Mouse (Mus musculus): Measurements from ENCODE around the gene Tmem131l.
A peak's percentile ranks its signal among the peaks of the same experiment; 100 is the strongest.

Tmem131l gene

DNA sequence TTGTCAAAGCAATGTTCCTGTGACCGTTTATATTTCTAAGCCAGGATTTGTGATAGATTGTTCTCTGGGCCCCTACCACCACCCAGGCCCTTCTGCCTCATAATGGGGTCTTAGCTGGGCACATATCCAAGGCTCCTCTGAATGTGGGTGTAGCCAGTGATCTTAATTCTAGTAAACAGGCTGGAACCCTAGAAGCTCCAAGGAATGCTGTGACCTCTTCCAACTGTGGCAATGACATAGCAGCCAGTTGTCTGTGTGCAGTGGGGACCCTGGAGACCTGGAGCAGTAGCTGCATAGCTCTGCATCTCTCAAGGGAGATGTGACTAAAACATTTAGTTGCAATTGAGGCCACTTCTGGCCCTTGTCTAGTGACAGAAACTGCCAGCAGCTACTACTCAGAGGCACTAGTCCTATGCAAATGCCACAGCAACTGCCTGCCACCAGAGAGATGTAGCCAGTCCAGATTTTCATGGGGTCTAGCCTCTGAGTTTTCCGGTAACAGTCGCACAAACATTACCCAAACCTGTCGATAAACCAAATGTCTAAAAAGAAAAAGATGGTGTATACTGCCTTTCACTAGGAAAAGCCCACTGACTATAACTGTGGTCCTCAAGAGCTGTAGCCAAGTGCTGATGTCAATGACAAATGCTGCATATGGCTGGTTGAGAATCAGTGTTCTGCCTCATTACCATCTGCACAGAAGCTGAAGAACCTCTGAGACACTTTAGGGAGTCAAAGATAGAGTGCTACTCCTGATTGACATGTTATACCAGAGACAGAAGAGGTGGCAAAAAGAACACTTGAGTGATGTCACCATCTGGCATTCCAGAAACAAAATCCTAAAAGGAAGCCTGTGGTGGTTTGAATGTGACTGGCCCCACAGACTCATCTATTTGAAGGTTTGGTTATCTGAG is 61.2 kb downstream of the Tmem131l start:
- DNase-seq (ENCODE audit: low spot score in 2 of 2) = no peak

DNA sequence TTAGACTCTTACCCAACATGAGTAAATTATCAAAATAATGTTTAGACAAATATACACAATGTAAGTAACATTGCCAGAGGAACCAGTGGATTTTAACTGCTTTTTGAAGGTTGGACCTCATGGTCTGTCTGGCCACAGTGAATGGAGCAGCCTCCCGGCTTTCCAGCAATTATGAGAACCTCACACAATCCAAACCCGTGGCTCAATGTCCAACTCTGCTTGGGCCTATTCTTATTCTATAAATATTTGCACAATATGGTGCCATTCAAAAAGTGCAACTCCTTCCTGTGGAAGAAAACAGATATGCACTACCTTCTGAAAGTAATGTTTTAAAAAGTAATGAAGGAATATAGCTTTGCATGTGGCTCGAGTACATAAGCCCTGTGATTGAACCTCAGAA is 62.2 kb downstream of the Tmem131l start:
- DNase-seq (ENCODE audit: low spot score in 2 of 2) = no peak

DNA sequence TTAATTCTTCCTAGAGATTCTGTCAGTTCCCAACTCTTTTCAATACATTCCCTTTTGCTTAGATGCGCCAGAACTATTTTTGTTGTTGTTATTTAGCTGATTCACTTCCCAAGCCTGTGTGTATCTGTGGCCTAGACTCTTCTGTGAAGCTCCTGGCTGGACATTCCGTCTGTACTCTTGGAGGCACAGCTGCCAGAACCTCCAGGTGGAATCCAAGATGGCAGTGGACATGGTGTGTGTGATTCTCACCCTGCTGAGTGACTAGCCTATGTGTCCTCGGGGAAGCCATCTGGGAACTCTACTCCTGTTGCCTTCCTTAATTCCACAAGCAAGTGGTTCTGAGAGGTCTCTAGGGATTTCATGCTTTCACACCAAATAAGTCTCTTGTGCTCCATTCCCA is 63.8 kb downstream of the Tmem131l start:
- no peak for DNase-seq (ENCODE audit: low spot score in 2 of 2)

DNA sequence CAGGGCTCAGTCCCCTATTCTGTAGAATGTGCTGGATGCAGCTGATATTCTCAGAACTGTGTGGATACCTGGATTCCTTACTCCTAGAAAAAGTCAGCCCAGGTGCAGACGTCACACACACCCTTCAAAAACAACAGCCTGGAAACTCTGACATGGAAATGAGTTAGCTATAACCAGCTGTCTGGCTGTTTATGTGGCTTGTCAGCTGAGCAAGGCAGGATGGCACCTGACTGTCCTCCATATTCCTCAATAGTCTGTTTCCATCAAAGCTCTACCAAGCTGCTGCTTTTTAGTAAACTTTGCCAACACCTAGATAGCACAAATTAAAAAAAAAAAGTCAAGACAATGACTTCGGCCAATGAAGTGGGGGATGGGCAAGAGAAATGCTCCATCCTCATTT is 66.6 kb downstream of the Tmem131l start:
- no peak for DNase-seq (ENCODE audit: low spot score in 2 of 2)

DNA sequence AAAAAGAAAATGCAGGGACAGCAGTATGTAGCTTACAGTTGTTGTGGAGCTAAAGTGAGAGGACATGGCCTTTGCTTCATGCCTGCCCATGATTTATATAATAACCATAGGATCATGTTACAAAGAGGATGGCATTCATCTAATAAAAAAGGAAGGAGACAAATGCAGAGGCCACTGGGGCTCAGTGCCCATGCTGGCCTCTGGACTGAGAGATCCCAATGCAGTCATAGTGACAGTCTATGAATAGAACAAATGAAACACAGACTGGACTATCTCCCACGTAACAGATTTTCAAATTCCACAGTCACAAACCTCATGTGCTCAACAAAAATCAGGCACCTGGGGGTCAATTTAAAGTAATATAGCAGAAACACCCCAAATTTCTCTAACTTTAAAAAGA is 69.3 kb downstream of the Tmem131l start:
- DNase-seq (ENCODE audit: low spot score in 2 of 2) = no peak

DNA sequence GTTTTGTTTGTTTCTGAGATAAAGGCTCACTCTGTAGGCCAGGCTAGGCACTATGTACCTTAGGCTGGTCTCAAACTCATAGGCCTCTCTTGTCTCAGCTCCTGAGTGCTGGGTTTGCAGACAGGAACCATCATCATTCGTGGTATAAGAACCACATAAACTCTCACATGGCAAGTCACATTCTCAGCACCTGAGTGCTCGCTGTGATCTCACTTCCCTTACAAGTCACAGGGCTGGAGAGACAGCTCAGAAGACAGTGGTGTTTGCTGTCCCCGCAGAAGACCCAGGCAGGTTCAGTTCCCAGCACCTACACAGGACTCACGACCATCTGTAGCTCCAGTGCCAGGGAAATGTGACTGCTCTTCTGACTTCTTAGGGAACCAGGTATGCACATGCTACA is 70.9 kb downstream of the Tmem131l start:
- no peak for DNase-seq (ENCODE audit: low spot score in 2 of 2)

DNA sequence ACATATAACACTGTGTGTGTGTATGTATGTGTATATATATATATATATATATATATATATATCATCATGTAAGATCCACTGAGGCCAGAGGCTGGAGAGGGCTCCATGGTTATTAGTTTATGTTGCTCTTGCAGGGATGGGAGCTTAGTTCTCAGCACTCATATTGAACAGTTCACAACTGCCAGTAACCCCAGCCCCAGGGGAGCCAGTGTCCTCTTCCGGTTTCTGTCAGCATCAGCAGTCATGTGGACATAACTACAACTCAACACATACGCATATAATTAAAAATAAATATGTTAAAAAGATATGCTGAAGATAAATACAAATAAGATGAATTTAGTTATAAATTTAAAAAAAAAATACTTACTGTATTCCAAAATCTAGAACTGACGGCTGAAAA is 72.2 kb downstream of the Tmem131l start:
- DNase-seq (ENCODE audit: low spot score in 2 of 2) = no peak

DNA sequence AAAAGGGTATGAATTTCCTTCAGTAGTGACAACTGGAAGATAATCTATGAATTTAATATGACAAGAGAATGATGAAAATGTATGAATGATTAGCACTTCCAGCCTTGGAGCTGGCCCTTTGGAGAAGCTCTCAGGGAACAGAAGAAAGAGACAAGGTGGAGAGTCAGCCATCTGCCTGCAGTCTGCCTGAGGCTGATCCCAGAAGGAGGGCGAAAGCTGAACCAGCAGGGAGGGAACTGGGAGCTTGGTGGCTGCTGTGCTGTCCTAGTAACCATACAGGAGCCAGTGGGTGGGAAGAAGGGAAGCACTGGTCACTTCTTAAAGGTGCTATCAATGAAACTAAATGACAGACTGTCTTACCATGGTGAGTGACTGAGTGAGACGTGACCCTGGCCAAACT is 74.6 kb downstream of the Tmem131l start:
- DNase-seq (ENCODE audit: low spot score in 2 of 2) = no peak

DNA sequence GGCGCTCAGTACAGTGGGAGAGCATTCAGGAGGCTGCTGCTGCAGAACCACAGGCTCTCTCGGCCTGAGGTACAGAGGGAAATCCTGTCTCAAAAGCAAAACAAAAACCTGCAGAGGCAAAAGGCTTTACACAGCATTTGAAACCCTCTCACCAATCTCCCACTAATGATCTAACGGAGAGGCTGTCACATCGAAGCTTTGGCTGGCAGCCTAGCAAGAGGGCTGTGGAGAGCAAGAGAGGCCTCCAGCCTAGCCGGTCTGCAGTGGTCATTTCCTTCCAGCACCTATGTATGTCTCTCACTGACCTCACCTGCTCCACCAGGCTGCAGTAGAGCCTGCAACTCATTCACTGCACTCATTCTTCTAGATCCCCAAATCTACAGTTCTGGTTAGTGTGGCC is 76.3 kb downstream of the Tmem131l start:
- no peak for DNase-seq (ENCODE audit: low spot score in 2 of 2)

DNA sequence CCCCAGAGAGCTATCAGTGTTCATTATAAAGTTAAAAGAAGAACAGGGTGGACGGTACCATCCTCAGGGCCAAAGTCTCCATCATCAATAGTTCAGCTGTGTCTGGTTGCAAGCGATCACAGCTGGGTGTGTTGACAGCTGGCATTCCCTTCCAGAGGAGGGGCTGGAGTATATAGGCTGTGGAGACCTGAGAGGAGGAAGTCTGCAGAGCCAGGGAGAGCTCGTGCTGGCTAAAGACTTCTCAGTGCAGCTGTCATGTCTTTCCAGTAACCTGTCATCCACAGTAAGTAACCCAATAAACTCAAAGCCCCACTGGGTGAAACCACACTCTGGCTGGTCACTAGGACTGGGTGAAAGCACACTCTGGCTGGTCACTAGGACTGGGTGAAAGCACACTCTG is 77.4 kb downstream of the Tmem131l start:
- DNase-seq (ENCODE audit: low spot score in 2 of 2) = no peak

DNA sequence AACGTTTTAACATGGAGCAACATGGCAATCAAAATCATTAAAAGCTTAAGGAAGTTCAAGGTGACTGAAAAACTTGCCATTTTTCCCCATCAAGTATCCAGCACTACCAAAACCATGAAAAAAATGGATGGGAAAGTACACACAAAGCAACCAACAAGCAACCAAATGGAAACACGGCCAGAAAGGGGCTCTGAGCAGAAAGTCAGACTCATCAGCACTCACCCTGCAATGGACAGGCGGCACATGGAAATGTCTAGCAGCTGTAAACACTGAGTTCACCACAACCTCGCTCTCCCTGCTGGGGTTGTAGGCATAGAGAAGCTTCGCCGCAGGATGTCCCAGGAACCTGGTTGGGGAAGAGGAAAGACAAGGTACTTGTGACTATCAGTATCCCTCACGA is 77.9 kb downstream of the Tmem131l start:
- DNase-seq (ENCODE audit: low spot score in 2 of 2) = no peak

DNA sequence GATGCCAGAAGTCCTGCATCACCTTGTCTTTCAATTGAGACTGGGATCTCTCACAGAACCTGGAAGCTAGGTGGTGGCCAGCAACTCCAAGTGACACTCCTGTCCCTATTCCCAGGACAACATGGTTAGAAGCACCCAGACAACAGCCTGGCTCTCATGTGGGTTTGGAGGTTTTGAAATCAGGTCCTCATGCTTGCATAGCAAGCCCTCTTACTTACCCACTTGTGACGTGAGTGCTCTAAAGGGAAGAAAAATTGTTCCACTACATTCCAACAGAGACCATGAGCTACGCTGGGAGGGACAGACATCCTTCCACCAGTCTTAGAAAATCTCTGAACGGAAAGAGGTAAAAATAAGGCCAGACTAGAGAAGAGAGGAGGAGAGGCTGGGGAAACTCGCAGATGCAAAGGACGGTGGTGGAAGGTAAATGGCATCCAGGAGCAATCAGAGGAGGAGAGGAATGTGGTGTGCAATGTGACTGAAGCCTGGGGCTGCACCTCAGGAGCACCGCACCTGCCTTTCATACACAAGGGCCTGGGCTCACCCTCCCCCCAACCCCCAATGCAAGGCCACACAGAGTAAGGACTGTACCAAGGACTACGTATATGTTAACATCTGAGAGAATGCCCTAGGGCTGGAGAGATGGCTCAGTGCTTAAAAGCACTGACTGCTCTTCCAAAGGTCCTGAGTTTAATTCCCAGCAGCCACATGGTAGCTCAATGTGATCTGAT is 80.9 kb downstream of the Tmem131l start:
- no peak for DNase-seq (ENCODE audit: low spot score in 2 of 2)

DNA sequence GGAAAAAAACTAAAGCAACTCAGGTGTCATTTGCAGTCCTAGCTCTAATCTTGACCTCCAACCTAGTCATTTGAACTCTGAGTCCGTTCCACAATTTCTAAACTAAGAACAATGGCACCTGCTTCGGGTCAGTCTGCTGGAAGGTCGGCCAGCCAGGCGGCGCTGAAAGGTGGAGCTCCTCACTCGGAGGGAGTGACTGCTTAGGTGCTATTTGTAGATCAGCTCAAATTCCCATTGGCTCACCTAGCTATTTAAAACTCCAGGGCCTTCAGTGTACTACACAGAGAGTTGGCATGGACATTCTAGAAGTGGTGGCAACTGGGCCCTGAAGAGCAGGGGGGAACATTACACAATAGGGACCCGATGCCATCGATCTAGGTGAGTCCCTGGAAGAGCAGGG is 86.1 kb downstream of the Tmem131l start:
- DNase-seq (ENCODE audit: low spot score in 2 of 2) = no peak

DNA sequence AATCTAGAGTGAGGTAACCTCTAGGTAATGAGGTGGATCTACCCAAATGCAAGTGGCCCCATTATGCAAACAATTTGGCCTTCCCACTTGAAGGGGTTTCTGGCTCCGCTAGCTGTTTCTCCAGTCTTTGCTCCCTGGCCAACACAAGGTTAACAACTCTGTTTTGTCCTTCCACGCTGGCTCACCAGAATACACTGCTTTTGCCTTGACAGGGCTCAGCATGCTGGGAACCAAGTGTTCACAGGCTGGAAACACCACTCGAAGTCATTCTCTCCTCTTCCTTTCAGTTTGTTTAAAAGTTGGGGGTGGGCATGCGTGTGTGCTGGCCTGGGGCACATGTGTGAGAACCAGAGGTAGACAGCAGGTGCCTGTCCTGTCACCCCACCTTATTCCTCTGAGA is 91.2 kb downstream of the Tmem131l start:
- no peak for DNase-seq (ENCODE audit: low spot score in 2 of 2)

DNA sequence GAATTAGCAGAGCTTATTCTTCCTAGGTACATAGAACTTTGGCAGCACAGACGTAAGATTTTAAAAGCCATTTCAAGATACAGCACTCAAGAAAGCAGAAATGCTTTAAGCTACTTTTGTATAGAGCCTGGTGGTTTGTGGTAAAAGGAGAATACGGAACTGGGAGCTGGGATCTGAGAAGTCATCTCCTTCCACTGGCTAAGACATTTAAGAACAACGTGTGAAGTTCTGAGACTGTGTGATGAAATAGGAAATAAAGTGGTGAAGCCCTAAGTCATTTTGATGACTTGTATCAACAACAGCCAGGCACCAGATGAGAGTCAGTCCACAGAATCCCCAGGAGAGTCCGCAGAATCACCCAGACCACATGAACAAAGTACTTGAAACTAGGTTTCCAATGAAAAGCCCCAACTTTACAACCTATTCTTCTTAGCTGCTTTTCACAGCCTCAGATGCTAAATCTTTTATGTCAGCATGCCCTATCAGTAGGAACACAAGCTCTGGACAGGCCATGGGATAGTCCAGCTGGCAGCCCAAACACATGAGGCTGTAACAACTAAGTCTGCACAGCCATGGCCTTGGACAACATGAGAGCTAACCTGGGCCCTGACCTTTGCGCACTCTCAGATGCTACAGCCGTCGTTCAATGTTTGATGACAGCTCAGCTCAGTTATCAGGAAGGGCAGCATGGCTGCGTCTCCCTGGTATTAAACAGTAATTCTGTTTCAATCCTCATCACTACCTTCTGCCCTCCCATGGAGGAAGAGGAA is 92.3 kb downstream of the Tmem131l start:
- DNase-seq (ENCODE audit: low spot score in 2 of 2) = no peak

DNA sequence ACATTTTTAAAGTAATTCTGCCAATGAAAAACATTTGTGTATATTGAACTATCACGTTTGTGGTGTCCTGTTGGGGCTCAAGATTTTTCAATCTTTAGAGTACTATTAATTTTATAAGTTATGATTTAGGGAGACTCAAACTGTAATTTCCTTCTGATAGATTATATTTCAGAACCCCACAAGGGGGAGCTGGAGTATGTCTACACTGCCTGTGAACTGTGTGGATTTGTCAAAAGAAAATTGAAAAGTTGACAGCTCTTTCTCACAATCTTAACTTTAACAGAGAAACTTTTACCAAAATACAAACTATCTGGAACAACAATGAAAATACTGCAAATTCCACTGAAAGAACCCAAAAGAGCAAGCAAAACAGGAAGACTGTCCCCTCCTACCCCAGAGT is 93.1 kb downstream of the Tmem131l start:
- no peak for DNase-seq (ENCODE audit: low spot score in 2 of 2)

DNA sequence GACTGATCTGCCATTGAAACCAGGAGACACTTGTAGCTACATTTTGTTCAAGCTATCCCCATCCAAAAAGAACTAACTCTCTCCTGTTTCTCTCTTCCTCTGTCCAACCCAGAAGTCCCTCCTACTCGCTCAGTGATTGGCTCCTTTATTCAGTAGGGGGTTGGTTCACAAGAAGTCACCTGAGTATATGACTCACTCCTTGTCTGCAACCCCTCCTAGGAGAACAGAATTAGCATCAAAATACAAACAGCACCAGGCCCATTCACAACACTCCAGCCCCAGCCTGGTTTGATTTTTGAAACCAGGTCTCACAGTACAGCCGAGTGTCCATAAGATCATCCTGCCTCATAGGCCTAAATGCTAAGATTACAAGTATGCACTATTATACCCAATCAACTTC is 96.3 kb downstream of the Tmem131l start:
- DNase-seq (ENCODE audit: low spot score in 2 of 2) = no peak

DNA sequence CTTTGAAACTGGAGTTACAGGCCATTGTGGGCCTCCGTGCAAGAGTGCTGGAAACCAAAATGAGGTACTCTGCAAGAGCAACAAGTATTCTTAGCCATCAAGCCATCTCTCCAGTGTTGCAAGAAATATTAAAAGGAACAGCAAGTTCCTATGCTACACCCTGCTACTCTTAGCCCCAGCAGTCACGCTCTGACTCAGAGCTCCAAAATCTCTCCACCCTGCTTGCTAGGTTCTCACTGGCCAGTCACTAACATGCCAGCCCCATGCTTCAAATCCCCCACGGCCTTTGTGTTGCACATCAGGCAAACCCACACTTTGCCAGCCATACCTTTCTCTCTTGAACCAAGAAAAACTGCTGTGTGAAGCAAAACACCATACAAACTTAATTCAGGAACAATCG is 96.8 kb downstream of the Tmem131l start:
- peak in 1 of 2 experiments; percentile 34 for DNase-seq (ENCODE audit: low spot score in 2 of 2)

DNA sequence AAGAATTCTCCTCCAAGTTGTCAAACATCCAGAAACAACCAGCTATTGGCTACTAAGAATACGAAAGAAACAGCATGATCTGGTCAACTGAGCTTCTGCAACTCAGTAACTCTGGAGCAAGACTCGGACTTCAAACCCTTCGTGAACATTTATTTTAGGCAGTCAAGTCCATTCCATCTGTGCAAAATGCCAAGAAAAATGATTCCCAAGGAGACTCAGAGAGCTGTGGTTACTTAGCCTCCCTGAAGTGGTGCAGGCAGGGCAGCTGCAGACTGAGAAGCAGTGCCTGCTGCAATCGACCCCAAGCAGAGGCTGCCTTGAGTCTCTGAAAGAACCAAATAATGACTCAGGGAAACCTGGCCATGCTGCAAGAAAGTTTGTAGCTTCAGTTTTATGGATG is 98.1 kb downstream of the Tmem131l start:
- no peak for DNase-seq (ENCODE audit: low spot score in 2 of 2)

DNA sequence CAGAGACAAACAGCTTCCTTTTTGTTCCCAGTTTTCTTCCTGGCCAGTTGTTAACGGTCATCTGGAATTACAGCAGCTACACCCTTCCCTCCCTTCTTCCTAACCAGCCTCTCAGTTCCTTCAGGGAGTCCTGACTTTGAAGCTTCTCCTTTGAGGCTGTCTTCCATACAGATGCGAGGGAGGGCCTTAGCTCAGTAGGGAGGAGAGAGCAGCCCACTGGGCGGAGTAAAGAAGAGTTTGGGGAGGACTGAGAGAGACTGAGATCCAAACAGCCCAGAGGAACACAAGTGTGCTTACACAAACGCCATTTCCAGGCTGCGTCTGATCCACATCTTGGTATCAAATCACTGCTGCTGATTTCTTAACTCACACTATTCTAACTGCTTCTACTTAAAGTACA is 101.1 kb downstream of the Tmem131l start:
- DNase-seq (ENCODE audit: low spot score in 2 of 2) = peak in 1 of 2 experiments; percentile 23

DNA sequence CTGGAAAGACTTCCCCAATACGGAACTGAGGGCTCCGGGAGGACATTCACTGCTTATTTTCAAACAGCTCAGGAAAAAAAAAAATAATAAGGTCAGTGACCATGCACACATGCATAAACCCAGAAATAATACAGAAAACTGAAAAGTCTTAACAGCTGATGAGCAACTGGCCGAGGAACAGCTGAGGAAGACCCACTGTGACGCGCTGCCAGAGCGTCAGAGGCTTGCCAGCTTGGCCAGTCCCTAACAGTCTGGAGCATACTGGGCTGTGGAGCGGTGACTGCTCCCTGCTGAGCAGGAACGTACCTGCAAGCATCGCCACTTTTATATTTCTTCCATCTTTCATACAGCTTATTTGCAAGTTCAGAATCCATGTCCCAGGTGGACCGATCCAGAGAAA is 105.5 kb downstream of the Tmem131l start:
- DNase-seq (ENCODE audit: low spot score in 2 of 2) = no peak

DNA sequence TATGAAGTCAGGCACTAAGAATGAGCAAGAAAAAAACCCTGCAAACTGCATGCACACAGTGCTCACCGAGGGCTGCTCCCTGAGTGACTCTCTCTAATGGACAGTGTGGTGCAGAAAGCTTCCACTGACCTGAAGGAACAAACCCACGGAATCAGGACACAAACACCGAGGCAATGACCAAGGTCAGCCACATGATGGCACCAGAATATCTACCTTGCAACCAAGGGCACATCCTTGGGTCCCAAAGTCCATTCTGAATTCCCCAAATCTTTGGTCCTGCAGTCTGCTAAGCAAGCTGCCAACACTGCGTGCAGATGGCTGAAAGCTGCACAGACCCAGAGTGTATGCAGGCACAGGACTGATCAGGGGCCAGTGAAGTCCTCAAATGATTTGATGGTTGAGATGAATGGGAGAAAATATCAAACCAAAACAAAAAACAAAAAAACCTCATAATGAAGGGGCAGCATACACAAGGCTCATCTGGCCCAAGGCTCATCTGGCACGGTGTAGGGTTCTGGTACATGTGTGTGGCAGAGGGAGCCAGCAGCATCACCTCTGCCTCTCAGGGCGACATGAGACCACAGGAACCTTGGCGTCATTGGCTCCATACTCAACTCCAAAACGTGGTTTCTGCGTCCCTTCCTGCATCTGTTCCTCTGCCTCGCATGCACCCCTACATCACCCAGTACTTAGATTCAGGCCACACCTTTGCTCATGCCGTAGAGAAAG is 124.0 kb downstream of the Tmem131l start:
- DNase-seq (ENCODE audit: low spot score in 2 of 2) = peak; percentile 21 to 31
